Mouse (Mus musculus) thymus, postnatal 0 days (tissue): ENCODE data around the gene Gatm. TPM values are rescaled to one million over a fixed set of nuclear protein-coding genes. Genes with fewer than 3 reads are reported as not detected.

Source experiments
- DNase-seq: peaks from one replicate; pipeline ENCODE4 v3.0.0-alpha.2; 2015; ENCODE audit warnings: low spot score
- polyA plus RNA-seq: library from polyadenylated mRNA; unstranded; fragments of >200 nt; fragmentation: Nextera tagmentation; extraction: Ambion mirVana; gene quantifications from 2 replicates; pipeline ENCODE4 v1.2.1, GENCODE M21; 2015

The Gatm gene
- polyA plus RNA-seq, 1 experiment from 2014 or later = 6.3 TPM

DNA sequence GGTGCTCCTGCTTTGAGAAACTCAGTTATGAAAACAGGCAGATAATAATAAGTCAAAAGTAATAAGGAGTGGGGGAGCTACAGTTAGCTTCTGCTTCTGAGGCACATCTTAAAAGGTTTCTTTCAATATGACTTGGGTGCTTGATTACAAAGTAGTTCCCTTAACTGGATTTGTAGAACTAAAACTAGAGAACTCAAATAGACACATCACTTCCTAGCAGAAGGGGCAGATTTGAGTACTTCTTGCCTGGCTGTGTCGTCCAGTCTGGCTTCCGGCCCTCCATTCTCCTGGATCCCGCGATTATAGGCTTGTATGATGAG, 511 bp upstream of the Gatm start:
- no peak for DNase-seq

DNA sequence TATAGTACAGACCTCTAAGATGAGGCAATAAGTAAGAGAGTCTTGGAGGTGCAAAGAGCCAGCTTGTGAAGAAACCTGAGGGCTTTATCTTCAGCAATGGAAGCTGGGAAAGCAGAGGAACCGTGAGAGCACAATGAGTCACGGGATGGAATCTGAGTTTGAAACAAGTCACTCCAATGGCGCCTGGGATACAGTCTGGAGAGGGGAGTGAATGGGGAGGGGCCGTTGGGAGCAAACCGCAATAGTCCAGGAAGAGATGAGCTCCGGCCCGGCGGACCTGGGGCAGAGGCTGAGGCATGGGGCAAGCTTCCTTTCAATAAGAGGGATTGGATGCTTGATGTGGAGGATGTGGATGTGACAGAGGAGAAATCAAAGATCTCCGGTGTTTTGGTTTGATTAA, 2.3 kb downstream of the Gatm start:
- DNase-seq = no peak

DNA sequence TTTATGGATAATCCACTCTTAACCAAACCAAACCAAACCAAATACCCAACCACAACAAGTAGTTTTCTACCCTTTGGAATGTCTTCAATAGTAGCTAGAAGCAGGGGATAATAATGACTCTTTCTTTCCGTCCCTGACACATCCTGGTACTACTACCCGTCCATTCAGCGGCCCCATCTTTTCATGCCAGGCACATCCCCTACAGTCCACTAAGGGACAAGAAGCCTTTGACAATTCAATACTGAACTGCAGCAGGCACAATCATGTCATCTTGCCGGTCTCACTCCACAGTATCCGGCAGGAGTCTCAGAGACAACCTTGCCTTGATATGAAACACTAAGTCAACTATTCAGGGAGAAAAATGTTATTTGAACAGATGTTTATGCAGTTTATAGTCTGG, 5.3 kb downstream of the Gatm start:
- DNase-seq = no peak

DNA sequence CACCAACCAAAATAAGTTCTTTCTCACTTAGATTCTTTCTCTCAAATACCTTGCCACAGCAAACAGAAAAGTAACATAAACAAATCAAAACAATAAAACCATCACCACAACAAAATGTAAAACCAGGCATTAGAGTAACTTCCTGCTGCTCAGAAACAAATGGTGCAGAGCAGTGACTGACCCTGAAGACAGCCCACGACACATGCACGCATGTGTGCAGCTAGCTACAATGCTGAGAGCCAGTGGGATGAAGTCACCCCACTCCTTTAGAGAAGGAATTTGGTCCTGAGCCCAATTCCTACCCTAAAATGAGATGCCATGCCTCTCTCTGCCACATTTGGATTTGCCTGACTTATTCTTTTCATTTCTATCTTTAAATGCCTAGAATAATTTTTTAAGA, 9.7 kb downstream of the Gatm start:
- no peak for DNase-seq

DNA sequence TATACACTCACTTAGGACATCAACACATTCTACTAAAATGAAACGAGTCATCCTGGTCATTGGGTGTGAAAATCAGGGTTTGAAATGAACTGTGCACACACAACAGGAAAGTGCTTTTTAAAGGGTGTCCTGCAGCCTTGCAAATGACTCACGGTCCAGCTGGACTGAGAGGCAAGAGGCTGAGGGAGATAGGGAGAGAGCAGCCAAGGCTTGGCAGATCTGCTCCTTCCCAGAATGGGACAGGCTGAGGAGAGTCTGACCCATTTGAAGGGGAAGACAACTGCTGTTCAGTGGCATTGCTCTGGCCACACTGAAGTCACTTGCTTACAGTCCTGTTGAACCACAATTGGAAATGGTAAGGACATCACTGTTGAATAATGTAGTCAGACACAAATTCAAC, 11.4 kb downstream of the Gatm start:
- DNase-seq = no peak

DNA sequence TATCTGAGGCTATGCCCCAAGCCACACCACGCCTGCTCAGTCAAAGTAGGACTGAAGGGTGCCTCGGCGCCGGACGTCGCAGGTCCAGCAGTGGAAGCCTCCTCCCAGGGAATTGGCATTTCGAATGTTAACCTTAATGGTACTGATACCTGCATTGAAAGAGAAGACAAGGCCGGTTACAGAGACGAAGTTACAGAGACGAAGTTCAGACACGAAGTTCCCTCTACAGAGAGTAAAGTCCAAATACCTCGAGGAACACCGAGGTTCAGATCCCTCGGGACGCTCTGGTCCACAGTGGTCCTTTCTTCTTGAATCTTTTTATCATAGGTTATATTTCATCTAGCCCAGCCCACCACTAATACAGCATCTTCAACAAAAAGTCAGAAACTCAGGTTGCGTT, 15.6 kb downstream of the Gatm start:
- no peak for DNase-seq

DNA sequence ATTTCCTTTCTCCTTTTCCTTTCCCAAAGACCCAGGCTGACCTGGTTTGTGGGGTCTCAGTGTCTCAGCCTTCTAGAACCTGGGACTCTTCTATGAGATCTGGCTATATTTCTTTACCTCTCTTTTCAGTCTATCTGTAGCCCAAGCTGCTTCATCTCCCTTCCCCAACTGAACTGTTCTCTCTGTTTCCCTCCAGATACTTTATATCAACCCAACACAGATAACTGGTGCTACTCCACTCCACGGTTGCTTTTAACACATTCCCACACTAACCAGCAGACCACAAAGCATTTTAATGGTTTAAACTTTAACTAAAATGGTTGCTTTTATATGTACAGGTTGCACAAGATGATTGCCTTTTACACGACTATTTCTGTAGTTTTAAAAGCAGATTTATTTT, 19.9 kb downstream of the Gatm start:
- DNase-seq = no peak

DNA sequence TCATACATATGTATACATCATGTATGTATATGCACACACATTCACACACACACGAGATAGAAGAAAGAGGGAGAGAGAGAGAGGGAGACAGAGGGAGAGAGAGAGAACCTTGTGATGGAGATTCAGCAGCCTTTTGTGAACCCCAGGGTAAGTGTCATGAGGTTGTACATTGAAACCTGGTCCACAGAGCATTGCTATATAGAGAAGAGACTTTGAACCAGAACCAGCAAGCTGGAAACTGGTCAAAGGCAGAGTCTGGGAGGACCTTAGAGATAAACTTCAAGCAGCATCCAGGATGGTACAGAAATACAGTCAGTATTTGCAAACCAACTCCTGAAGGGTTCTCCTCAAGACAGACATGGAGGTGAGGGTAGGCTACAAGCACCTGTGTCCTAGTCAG, 20.8 kb downstream of the Gatm start:
- no peak for DNase-seq

DNA sequence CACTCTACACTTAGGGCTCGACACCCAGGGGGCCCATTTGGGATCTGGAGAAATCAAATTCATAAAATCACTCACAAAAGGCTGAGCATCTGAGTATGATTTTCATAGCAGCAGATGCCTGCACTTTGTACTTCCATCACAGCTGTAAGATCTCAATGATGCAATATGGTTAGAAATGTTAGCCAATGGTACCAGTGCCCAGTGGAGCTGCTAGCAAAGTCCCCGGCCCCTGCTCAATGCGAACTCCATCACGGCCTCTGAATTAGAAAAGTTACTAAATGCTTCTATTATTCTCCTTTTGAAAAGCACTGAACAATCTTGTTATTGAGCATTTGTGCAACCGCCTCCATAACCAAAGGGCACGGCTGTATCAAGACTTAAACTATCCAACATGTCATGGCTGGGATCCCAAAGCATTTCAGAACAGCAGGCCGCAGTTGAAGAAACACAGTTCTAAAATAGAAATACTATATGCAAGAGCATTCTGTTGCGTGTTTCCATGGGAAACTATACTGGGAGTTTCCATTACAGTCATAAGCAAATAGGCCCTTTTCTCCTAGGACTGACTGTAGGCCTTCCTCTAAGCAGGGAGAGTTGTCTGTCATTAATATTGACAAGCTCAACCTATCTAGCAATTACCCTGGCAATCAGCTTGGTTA, 23.1 kb downstream of the Gatm start:
- DNase-seq = no peak

DNA sequence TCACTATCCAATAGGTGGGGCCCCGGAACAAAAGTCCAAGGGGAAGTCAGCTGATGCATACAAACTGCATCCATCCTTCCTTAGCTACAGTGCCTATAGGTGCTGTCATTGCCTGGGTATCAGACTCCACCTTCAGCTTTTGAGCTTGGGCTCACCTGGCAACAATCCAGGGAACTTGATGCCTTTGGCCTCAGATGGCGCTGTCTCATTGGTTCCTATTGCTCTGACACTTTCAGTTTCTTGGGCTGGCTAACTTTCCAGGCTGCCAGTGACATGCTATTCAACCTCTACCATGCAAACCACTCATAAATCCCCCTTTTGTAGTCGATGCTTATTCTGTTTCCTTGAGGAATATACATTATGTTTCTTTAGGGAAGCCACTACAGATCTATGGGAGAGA, 24.8 kb downstream of the Gatm start:
- DNase-seq = no peak

DNA sequence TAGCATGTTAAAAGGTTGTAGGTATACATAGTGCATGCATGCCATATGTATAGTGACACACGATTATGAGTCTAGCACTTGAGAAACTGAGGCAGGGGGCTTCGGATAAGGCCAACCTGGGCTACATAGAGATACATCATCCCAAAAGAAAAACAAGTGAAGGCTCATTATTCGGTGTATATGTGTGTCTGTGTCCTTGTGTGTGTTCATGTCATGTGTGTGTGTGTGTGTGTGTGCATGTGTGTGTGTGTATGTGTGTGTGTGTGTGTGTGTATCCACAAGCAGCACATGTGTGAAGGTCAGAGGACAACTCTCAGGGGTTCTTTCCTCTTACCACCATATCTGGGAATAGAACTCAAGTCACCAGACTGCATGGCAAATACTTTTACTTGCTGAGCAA, 28.8 kb downstream of the Gatm start:
- DNase-seq = no peak

DNA sequence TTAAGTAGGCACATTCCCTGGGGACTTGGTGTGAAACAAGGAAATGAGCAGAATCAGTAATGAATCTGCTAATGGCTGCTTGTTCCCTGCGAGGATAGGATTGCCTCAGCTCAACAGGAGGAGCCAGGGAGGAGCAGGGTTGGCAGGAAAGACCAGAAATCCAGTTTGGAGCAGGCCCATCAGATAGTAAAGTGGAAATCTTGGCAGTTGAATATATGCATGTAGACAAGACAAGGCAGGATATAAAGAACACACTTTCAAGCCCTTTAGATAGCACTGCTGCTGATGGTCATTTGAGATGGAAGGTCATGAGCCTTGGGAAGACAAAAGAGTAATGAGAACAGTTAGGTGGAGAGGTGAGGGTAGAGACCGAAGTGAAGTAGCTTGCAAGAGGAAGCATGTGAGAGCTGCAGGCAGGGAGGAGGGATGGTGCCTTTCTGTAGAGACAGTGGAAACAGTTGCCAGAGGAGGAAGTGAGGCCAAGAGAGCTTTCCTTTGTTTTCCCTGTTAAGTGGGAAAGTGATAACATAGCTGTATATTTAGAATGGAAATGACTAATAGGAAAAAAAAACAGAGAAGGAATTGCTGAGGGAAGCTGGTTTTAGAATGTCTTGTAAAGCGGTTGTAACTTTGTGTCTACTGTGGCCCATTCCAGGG, 29.6 kb downstream of the Gatm start:
- DNase-seq = no peak

DNA sequence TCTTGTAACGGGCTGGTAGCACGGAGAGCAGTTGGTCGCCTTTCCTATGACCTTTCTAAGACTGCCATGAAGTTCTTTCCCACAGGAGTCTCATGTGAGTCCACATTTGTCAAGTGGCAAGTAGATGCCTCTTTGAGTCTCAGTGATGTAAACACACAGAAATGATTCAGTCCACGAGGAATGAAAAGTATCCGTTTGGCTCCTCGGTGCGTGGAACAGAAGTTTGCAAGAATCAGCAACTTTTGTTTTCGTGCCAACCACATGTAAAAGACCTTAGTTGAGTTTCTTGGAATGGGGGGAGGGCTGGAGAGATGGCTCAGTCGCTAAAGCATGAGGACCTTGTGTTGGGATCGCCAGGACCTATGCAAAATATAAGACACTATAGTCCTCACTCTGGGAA, 30.7 kb downstream of the Gatm start:
- DNase-seq = no peak

DNA sequence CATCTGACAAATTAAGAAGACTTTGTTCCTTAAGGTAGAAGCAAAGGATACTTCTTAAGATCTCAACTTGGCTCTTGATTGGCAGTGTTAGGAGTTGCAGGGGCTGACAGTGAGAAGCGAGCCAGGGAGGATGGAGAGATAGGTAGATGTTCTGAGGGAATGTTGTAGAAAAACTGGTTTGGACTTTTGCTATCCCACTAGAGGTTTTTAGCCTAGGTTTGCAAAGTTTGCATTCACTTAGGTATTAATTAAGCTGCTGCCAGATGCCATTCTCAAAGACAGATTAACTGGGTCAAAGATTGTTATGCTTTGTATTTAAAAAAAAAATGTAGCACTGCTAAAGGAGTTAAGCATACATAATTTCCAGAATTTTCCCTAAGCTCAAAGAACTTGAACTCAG, 33.8 kb downstream of the Gatm start:
- no peak for DNase-seq

DNA sequence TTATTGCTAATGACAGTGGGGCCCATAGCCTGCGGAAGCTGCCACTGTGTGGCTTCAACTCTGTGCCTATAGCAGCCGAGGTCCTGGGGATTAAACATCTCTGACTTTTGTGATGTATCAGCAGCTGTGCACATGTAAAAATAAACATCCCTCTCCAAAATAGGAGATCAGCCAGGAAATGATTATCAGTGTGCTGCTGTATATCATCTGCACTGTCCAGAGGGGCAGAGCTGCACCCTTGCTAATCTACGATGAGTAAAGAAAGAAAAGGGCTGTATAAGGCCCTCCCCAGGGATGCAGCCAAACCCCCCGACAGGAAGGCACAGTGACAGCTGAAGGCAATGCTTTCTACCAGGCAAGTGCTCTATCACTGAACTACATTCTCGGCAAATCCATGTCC, 34.8 kb downstream of the Gatm start:
- DNase-seq = no peak

DNA sequence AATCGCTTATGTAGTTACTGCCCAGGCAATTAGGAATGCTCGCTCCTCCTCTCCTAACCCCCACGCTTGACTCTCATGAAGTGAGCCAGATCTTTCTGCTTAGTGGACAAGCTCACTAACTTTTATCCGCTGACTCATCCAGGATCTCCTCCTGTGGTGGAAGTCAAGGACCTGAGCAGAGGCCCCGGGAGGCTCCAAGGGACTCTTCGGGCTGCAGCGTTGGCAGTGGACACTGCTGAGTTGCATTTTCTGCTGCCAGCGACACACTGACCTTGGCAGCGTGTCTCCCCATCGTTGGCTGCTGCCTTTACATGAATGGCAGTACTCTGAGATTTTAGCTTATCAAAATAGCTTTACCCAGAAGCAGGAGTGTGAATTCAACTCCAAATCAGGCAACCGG, 35.6 kb downstream of the Gatm start:
- no peak for DNase-seq

DNA sequence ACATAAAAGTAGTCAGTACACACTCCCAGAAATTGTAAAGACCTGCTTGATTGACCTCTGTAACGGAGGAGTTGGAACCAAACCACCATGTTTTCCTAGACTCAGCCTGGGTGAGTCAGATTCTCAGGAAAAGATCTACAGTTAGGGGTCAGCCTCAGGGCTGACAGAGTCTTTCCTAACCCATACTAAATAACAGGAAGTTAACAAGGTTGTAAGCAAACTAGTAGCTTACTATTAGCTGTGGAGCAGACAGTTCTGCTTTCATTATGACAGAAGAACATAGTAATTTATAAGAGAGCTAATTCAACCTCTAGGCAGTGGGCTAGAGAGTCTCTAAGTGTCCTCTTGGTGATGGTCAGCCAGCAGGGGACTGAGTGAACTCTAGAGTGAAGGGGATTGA, 38.7 kb downstream of the Gatm start:
- no peak for DNase-seq

DNA sequence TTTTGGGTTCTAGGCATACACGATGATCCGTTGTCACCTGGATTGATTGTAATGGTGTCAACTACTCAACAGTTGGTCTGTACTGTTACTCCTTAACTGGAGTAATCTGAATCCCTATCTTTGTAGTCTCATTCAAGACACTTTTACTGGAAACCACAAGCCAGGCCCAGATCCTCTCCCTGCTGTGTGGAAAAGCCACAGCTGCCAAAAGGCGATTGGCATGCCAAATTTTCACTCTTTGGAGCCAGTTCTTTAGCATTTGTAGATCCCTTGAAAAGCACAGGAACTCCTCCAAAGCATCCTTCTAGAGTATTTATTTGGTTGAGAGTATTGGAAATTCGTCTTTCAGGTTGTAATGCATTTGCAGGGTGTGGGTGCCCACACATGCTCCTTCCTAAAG, 39.8 kb downstream of the Gatm start:
- DNase-seq = no peak

DNA sequence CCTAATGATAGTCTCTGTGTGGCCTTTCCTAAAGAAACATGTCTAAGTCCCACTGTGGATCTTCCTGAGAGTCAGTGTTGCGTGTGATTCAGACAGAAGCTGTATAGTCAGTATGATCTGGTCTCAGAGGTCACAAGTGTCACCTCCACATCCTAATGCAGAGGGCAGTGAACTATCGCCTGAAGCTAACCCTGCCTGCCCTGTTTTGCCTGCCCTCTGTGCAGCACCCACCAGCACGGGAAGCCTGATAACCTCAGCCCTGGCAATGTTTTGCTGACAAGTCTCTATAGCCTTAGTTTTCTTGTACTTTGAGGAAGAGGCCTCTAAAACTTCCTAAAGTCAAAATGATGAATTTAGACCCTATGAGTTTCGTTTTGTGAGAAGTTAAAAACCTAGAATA, 40.7 kb downstream of the Gatm start:
- no peak for DNase-seq

DNA sequence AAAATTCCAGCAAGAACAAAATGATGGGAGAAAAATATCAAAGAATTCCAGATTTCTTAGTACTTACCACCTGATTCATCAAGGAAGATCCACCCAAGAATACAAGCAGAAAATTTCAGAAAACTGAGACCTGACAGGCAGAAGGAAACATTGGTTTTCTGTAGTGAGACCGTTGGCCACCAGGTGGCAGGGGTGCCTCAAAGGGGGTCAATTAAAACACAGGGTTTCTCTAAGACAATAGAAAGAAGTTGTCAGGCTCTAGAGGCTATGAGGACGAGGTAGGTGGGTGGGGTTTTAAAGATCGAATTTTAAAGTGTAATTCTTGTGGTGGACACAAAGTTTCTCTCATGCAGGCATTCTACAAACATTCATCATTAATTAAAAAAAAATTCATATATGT, 41.7 kb downstream of the Gatm start:
- peak; percentile 73 for DNase-seq

DNA sequence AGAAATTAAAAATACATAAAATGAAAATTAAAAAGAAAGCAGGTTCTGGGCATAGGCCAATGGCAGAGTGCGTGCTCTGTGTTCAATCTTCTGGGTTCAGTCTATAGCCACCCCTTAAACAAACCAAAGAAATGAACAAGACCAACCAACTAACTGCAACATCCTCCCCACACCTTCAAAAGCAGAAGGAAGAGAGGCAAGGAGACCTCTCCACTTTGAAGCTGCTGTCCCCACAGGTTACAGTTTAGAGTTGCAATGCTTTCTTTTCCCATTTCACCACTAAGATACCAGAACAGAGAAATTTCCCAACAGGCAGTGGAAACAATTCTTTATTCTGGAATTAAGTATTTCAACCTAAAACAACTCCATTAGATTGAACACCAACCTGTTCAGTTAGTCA, 48.9 kb downstream of the Gatm start:
- no peak for DNase-seq

DNA sequence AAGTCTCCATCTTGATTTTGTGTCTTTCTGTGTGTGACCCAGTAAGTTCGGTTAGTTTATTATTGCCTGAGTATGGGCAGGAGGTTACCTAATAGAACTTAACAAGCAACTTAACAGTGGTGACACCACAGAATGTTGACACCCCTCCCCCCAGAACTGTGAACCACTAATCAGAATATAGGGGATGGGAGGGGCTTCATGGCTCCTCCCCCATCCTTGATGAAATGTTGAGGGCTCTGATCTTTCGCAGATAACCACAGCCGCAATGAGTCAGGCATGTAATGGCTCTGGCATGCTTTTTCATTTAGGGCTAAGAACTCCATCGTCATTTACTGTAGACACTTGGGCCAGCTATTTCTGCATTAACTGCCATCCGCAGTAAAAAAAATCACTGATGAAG, 49.9 kb downstream of the Gatm start:
- DNase-seq = no peak

DNA sequence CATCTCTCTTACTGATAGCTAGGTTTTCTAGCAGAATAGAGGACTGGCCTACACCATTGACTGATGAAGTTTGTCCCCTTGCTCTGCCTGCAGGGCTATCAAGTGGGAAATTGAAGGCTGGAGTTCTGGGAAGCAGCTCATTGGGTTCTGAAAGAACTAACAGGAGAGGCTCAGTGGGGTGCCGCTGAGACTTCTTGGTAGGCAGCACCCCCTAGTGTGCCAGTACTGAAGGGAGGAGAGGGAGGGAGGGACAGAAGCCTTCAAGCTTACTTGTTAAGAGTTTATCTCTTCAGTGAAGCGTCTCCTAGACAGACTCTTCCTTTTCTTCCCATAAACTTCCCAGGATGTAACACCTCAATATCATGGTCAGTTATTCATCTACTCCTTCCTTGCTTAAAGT, 52.8 kb downstream of the Gatm start:
- DNase-seq = peak; percentile 62
